Mouse (Mus musculus) midbrain, embryonic 12.5 days (tissue): Measurements from ENCODE around the gene Spg20. TPM values are rescaled to one million over a fixed set of nuclear protein-coding genes. Genes with fewer than 3 reads are reported as not detected.

Source experiments
- ATAC-seq: fragments of 200-750 bp; cut with Nextera tagmentation; 2 replicates; pipeline ENCODE4 v1.8.0; 2017; ENCODE audit warnings: low read depth, moderate TSS enrichment, moderate library complexity; ENCODE audit not compliant: low FRiP score
- H3K27ac ChIP-seq: fragments of 300-500 bp; sonication (generic); replicated peaks from 2 replicates; pipeline ENCODE4 v1.5.1; 2016; ENCODE audit warnings: mild to moderate bottlenecking
- H3K27me3 ChIP-seq: fragments of 300-500 bp; sonication (generic); 2 replicates; pipeline ENCODE4 v1.6.1; 2016; ENCODE audit warnings: mild to moderate bottlenecking
- H3K36me3 ChIP-seq: fragments of 300-500 bp; sonication (generic); 2 replicates; pipeline ENCODE4 v1.6.1; 2016
- H3K4me1 ChIP-seq: fragments of 300-500 bp; sonication (generic); 2 replicates; pipeline ENCODE4 v1.6.1; 2016
- H3K4me2 ChIP-seq: fragments of 300-500 bp; sonication (generic); replicated peaks from 2 replicates; pipeline ENCODE4 v1.6.1; 2016; ENCODE audit warnings: mild to moderate bottlenecking, moderate library complexity
- H3K4me3 ChIP-seq: fragments of 300-500 bp; sonication (generic); 2 replicates; pipeline ENCODE4 v1.5.1; 2016; ENCODE audit warnings: mild to moderate bottlenecking
- H3K9ac ChIP-seq: fragments of 300-500 bp; sonication (generic); replicated peaks from 2 replicates; pipeline ENCODE4 v1.6.1; 2016; ENCODE audit warnings: mild to moderate bottlenecking, moderate library complexity
- H3K9me3 ChIP-seq: fragments of 300-500 bp; sonication (generic); 2 replicates; pipeline ENCODE4 v1.6.1; 2016; ENCODE audit warnings: mild to moderate bottlenecking
- WGBS: fragments of 180-500 bp; shearing (Covaris S2); methylation state at CpG from one replicate; pipeline ENCODE4 v1.1.7; 2016; 5-methylcytosine and 5-hydroxymethylcytosine counted together
- polyA plus RNA-seq: library from polyadenylated mRNA; unstranded; fragments of >200 nt; fragmentation: Nextera tagmentation; extraction: Ambion mirVana; gene quantifications from 2 replicates; pipeline ENCODE4 v1.2.1, GENCODE M21; 2016

Gene Spg20
- polyA plus RNA-seq, 1 experiment from 2014 or later, result 37.8 TPM

DNA sequence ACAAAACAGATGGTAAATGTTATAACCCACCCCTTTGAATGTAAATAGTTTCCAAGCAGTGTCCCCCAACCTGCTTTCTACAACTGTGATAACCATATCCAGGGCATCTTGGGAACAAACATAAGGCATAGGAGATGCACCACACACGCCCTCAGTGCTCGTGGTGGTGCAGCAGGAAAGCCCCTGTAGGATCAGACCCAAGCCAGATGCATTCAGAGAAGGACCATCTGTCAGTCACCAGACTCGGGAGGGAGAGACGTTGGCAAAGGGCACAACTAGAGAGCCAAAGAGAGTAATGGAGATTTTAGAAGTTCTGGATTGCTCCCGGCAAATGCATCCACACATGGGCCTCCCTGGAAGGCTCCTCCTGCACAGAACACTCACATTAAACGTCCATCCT lies 27.1 kb upstream of the Spg20 start:
- no peak for ATAC-seq

DNA sequence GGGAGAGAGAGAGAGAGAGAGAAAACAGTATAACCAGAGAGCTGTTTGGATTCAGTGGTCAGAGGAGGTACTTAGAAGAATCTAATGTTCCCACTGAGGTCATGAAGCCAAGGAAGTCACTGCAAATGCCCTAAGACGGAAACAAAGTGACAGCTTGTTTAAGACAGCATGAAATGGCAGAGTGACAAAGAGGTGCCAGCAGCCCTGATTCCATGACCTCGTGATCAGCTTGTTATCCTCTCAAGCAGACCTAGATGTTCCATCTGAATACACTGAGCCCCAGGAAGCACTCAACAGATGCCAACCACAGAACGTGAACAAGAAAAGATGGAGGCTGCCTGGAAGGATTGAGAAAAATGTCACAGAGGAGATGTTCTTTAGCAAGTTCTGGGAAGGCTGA lies 26.2 kb upstream of the Spg20 start:
- H3K4me1 ChIP-seq, result 0 out of 2 replicates have a peak, but pooled peaks cover 5% of the 10 kb centered on the region
- ATAC-seq, result no peak
- H3K27ac ChIP-seq, result no peak overlapping the region
- H3K36me3 ChIP-seq, result no peaks in the 10 kb centered on the region
- H3K9ac ChIP-seq, result no peak overlapping the region
- 43% methylated on average over 3 of the region's 3 CpGs for WGBS
- no peaks in the 10 kb centered on the region for H3K9me3 ChIP-seq
- no peak overlapping the region for H3K4me2 ChIP-seq
- no peak overlapping the region for H3K4me3 ChIP-seq
- H3K27me3 ChIP-seq, result 0 out of 2 replicates have a peak, but pooled peaks cover 4% of the 10 kb centered on the region

More for the DNA sequence above, 27.1 kb upstream of the Spg20 start:
- Histone ChIP-seq H3K4me3 (no peak overlapping the region), H3K4me1 (0 out of 2 replicates have a peak, but pooled peaks cover 5% of the 10 kb centered on the region), H3K27ac (no peak overlapping the region), H3K9ac (no peak overlapping the region), H3K9me3 (no peaks in the 10 kb centered on the region), H3K4me2 (no peak overlapping the region), H3K36me3 (no peaks in the 10 kb centered on the region), H3K27me3 (0 out of 2 replicates have a peak, but pooled peaks cover 7% of the 10 kb centered on the region)
- 51% methylated on average over 6 of the region's 6 CpGs for WGBS

DNA sequence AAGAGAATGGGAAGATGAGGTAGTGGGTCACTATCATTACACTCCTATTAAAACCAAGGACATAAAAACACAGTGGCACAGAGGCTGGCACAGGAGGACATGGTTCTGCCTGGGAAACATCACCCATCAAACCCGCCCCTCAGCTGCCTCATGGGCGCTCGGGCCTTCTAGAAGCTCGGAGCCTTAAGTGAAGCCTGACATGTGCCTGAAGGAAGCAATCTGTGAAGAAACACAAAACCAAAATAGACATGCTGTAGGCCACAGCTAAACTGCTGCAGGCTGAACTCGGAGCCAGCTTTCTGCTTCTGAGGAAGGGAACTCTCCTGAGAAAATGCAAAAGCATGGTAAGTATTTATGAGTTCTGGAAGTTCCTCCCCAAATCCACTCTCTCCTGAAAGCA lies 25.0 kb upstream of the Spg20 start:
- 91% methylated on average over 5 of the region's 5 CpGs for WGBS
- H3K27ac ChIP-seq, result no peak overlapping the region
- ATAC-seq, result no peak

DNA sequence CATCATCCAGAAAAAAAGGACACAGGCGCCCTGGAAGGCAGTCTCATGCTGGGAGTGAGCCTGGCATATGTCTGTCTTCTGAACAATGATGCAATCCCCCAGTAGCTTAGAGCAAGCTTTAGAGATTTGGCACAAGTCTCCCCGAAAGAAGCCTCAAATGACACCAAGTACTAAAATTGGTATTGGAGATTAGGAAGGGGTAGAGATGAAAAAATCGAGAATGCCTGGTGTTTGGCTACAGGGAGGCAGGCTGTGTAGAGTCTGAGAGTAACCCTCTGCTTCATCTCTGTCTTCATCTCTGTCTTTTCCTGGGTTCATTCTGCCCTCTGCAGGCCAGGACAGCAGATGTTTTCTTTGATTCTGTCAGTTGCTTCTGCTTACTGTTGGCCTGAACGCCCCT lies 24.5 kb upstream of the Spg20 start:
- no peak for ATAC-seq
- 65% methylated on average over 4 of the region's 4 CpGs for WGBS
- Histone ChIP-seq H3K27ac (no peak overlapping the region), H3K36me3 (no peaks in the 10 kb centered on the region), H3K9ac (no peak overlapping the region), H3K9me3 (no peaks in the 10 kb centered on the region), H3K4me1 (0 out of 2 replicates have a peak, but pooled peaks cover 5% of the 10 kb centered on the region), H3K4me3 (no peak overlapping the region), H3K4me2 (no peak overlapping the region), H3K27me3 (no peaks in the 10 kb centered on the region)

More for the DNA sequence above, 25.0 kb upstream of the Spg20 start:
- H3K36me3 ChIP-seq, result no peaks in the 10 kb centered on the region
- H3K4me3 ChIP-seq, result no peak overlapping the region
- no peak overlapping the region for H3K9ac ChIP-seq
- no peaks in the 10 kb centered on the region for H3K27me3 ChIP-seq
- H3K4me2 ChIP-seq, result no peak overlapping the region
- H3K4me1 ChIP-seq, result 0 out of 2 replicates have a peak, but pooled peaks cover 5% of the 10 kb centered on the region
- no peaks in the 10 kb centered on the region for H3K9me3 ChIP-seq

DNA sequence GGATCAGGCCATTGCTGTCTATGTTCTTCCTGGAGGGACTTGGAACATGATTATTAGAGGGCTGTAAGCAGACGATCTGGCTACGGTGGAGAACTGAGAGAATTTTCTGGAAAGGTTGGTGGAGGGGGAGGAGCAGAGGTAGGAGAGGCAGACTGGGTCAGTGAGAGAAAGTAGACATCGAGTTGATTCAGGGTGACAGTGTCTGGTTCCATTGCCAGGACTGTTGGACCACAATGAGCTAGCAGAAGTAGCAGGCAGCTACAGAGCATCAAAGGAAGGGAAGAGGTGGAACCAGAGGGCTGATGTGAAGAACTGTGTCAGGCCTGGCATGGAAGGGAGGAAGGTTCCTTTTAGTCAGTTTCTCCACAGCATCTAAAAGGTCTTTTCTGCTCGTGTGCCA lies 23.5 kb upstream of the Spg20 start:
- no peak overlapping the region for H3K9ac ChIP-seq
- H3K27ac ChIP-seq, result no peak overlapping the region
- 73% methylated on average over 4 of the region's 4 CpGs for WGBS
- no peaks in the 10 kb centered on the region for H3K9me3 ChIP-seq
- H3K4me3 ChIP-seq, result no peak overlapping the region
- no peak for ATAC-seq
- H3K4me2 ChIP-seq, result no peak overlapping the region
- H3K27me3 ChIP-seq, result no peaks in the 10 kb centered on the region
- H3K4me1 ChIP-seq, result 0 out of 2 replicates have a peak, but pooled peaks cover 5% of the 10 kb centered on the region
- no peaks in the 10 kb centered on the region for H3K36me3 ChIP-seq

DNA sequence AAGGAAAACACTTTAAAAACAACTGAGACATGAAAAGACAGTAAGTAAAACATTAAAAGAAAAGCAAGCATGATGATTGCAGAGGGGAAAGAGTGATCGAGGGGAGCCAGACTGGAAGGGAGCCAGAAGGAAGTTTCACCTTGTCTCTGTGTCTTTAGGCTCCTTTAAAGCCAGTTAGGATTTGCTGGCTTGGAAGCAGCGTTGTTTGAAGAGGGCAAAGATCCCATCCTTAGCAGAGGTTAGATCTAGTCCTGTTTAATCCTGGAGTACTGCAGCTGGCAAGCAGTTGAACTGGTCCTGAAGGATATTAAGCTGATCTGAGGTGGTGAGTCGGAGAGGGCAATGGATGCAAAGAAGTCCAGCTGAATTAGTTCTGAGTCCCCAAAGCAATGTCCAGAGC lies 23.1 kb upstream of the Spg20 start:
- ATAC-seq, result no peak

DNA sequence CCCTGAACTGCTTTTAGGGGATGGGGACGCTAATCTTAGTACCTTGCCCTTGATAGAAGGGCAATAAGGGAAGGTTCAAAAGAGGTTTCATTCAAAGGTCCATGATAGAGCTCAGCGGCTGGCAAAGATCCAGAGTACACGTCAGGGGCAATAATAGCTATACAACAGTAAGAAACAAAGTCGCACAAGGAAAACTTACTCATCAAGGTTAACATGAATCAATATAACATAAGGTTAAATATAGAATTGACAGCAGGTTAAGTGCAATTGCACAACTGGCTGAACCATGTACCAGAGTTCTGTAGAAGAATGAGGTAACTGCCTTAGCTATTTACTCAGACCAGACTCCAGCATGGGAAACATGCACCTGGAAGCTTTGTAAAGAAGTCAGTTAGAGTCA lies 22.6 kb upstream of the Spg20 start:
- 86% methylated on average over 4 of the region's 4 CpGs for WGBS
- no peak overlapping the region for H3K9ac ChIP-seq
- no peak overlapping the region for H3K4me2 ChIP-seq
- H3K4me3 ChIP-seq, result no peak overlapping the region
- H3K4me1 ChIP-seq, result 0 out of 2 replicates have a peak, but pooled peaks cover 5% of the 10 kb centered on the region
- no peaks in the 10 kb centered on the region for H3K9me3 ChIP-seq
- H3K36me3 ChIP-seq, result no peaks in the 10 kb centered on the region
- ATAC-seq, result no peak
- H3K27me3 ChIP-seq, result no peaks in the 10 kb centered on the region
- H3K27ac ChIP-seq, result no peak overlapping the region

More for the DNA sequence above, 23.1 kb upstream of the Spg20 start:
- Histone ChIP-seq H3K4me3 (no peak overlapping the region), H3K36me3 (no peaks in the 10 kb centered on the region), H3K4me1 (0 out of 2 replicates have a peak, but pooled peaks cover 5% of the 10 kb centered on the region), H3K9ac (no peak overlapping the region), H3K27me3 (no peaks in the 10 kb centered on the region), H3K9me3 (no peaks in the 10 kb centered on the region), H3K4me2 (no peak overlapping the region), H3K27ac (no peak overlapping the region)
- 81% methylated on average over 3 of the region's 3 CpGs for WGBS

DNA sequence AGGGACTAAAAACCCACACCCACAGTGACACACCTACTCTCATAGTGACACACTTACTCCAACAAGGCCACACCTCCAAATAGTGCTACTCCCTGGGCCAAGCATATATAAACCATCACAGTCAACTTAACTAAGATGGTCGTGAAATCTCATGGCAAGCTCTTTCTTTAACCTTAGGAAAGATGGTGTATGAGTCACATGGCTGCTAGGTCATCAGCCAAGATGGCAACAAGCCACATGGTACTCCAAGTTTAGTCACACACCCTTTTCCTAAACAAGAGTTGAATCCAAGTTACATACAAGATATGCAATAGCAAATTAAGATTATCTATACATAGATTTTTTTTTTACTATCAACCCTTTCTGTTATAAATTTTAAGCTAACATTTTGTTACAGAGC lies 18.7 kb upstream of the Spg20 start:
- WGBS, result 79% methylated on average over 1 of the region's 1 CpGs
- H3K27me3 ChIP-seq, result no peaks in the 10 kb centered on the region
- peaks cover 23% of the 10 kb centered on the region for H3K4me1 ChIP-seq
- no peaks in the 10 kb centered on the region for H3K36me3 ChIP-seq
- no peaks in the 10 kb centered on the region for H3K9me3 ChIP-seq
- no peak overlapping the region for H3K4me2 ChIP-seq
- no peak overlapping the region for H3K4me3 ChIP-seq
- no peak overlapping the region for H3K9ac ChIP-seq
- ATAC-seq, result no peak
- H3K27ac ChIP-seq, result no peak overlapping the region

DNA sequence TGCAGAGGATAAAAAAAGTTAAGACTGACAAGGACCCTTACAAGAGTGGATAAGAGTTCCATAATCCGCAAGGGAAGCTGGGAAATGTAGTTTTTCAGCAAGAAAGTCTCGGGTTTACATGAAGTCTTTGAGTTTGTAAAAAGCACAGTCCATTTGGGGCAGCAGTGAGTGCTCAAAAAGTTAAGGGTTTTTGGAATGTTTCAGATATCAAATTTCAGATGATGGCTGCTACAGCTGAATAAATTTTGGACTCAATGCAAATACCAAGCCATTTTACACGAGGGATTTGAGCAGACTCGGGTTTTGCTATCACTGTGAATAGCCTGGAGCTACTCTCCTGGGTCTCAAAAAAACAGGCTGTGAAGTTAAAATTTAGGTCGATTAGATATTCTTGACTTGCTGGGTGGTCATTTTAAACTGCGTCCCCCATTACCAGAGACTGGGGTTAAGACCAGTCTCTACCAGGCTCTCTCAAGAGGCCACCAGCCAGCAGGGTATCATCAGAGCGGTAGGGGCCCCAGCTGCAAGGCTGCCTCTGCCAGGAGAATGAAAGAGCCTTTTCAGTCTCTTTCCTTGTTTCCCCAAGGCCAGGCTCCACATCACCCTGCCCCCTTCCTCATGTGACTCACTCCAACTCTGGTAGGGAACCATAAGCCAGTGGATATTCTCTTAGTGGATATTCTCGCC lies 15.8 kb upstream of the Spg20 start:
- Histone ChIP-seq H3K36me3 (no peaks in the 10 kb centered on the region), H3K4me2 (peak overlapping the region; percentile 29; the same call in 1 of the 2 replicates), H3K4me1 (peaks cover 23% of the 10 kb centered on the region), H3K9me3 (no peaks in the 10 kb centered on the region), H3K9ac (no peak overlapping the region), H3K27me3 (no peaks in the 10 kb centered on the region), H3K27ac (peak overlapping the region; percentile 65), H3K4me3 (no peak overlapping the region)
- ATAC-seq, result peak; percentile 89
- 22% methylated on average over 8 of the region's 8 CpGs for WGBS

DNA sequence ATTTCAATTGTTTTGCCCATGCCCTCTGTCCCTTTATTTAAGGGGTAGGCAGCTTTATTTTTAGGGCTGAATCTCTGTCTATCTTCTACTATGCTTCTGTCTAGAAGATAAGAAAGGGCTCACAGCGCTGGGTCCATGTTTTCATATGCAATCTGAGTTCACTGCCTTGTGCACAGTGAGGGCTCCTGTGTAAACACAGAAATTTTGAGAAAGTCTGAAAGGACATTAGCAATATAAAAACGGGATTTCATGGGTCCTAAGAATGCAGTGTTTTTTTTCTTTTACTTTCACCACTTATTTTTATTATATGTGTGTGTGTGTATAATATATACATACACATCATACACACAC lies 15.3 kb upstream of the Spg20 start:
- no peak; the same call in 1 of the 2 replicates for ATAC-seq
- 62% methylated on average over 2 of the region's 2 CpGs for WGBS

DNA sequence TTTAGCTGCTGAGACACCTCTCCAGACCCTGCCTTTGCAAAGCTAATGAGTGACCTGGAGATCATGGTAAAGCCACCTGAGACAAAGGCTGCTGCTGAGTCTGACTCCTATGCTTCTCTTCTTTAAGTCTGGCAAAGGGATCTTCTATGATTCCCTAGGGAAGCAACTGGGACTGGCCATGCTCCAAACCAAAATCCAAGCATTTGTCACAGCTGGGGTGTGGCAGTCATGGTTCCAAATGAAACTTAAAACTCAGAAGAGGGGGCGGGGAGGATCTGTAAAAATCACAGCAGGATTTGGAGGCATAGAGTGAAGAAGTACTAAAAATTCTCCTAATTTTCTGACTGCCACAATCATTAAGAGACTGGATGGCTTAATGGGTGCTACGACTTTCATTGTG lies 14.7 kb upstream of the Spg20 start:
- ATAC-seq, result no peak
- no peak overlapping the region for H3K27ac ChIP-seq
- H3K4me3 ChIP-seq, result no peak overlapping the region
- H3K9me3 ChIP-seq, result no peaks in the 10 kb centered on the region
- no peak overlapping the region for H3K9ac ChIP-seq
- peaks cover 23% of the 10 kb centered on the region for H3K4me1 ChIP-seq
- WGBS, result 90% methylated on average over 2 of the region's 2 CpGs
- H3K4me2 ChIP-seq, result no peak overlapping the region
- no peaks in the 10 kb centered on the region for H3K27me3 ChIP-seq
- no peaks in the 10 kb centered on the region for H3K36me3 ChIP-seq

More for the DNA sequence above, 15.3 kb upstream of the Spg20 start:
- Histone ChIP-seq H3K27me3 (no peaks in the 10 kb centered on the region), H3K4me2 (0 out of 2 replicates have a peak overlapping the region, but pooled peaks have one; percentile 29), H3K4me1 (peaks cover 23% of the 10 kb centered on the region), H3K27ac (peak overlapping the region; percentile 65), H3K9ac (no peak overlapping the region), H3K36me3 (no peaks in the 10 kb centered on the region), H3K4me3 (no peak overlapping the region), H3K9me3 (no peaks in the 10 kb centered on the region)

DNA sequence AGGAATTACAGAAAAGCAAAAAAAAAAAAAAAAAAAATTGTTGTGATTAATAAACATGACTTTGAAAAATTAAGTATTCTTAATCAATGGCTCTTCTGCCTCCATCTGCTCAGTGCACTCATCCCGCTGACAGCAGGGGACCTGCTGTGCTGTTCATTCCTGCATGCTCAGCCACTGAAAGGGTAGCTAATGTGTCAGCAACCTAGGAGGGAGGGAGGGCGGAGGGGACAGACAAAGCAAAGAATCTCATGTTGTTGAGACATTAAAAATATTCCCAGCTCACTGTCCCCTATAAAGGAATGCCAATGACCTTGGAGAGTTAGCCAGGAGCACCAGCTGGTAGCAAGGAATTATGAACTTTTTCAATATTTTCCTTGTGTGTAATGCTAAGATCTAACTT lies 13.9 kb upstream of the Spg20 start:
- Histone ChIP-seq H3K9me3 (no peaks in the 10 kb centered on the region), H3K4me1 (peaks cover 23% of the 10 kb centered on the region), H3K27ac (no peak overlapping the region), H3K9ac (no peak overlapping the region), H3K27me3 (no peaks in the 10 kb centered on the region), H3K36me3 (no peaks in the 10 kb centered on the region), H3K4me2 (no peak overlapping the region), H3K4me3 (no peak overlapping the region)
- ATAC-seq, result peak; percentile 73
- 15% methylated on average over 2 of the region's 2 CpGs for WGBS
